Mouse (Mus musculus): ENCODE data around the gene Cryzl1.

The Cryzl1 gene

GRCm38 (mm10) chr16:91688619-91689334, 40.0 kb downstream of the Cryzl1 start, which contains the start of gene Donson:
Gene Donson (minus strand): TSS chr16:91688770.
- DNase-seq (ENCODE audit: low spot score in 2 of 2) = peak; percentile 89 to 93

DNA sequence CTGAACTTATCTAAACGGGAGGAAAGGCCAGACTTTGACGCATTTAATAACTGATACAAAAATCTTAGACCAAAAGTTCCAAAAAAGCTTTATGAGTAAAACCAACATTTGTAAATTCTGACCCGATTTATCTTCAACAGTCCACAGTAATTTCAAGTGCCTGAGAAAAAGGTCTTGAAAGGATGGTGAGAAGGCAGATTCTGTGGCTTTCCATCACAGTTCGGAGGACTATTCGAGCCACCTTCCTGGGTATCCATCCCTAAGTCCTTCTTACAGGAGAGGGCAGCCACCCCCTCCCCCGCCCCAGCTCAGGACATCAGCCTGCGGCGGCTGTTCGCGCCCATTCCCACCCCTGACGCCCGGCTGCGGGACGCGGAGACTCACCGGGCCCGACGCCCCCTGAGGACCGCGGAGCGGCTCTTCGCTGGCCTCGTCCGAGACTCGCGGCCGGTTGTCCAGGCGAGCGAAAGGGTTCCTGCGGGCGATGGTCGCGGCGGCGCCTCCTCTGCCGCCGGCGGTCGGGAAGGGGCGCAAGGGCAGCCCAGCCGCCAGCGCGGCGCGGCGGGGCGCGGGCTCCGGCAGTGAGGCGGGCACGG, 40.7 kb downstream of the Cryzl1 start:
- no peak for DNase-seq (ENCODE audit: low spot score in 2 of 2)

DNA sequence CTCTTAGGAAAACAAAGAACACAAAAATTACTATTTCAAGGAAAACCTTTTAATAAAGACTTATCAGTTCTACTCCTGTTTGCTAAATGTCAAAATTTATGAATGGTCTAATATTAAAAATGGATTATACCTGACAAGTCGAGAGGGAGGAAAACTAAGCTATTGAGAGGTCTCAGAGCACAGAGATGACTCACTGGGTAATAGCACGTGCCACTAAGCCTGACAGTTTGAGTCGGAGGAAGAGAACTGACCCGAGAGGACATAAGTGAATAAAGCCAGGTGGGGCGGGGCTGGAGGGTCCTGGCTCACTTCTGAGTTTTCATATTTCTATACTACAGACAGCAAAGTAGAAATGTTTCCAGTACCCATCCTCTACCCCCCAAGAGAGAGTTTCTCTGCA, 42.4 kb downstream of the Cryzl1 start:
- DNase-seq (ENCODE audit: low spot score in 2 of 2) = no peak

DNA sequence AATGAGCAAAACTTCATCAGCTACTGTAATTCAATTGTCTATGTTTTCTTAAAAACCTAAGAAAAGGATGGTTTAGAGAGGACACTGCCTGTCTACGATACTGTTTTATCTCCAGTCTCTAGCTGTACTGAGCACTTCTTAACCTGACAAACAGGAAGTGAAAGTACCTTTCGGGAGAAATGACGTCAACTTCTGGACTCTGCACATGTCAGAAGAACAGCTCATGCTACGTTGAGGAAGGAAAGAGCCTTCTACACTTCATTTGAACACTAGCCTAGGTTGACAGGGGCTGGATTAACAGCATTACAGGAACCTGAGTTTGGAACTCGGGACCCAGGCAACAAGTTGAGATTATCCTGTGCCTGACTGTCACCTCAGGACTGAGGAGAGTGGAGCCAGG, 43.2 kb downstream of the Cryzl1 start:
- no peak for DNase-seq (ENCODE audit: low spot score in 2 of 2)

DNA sequence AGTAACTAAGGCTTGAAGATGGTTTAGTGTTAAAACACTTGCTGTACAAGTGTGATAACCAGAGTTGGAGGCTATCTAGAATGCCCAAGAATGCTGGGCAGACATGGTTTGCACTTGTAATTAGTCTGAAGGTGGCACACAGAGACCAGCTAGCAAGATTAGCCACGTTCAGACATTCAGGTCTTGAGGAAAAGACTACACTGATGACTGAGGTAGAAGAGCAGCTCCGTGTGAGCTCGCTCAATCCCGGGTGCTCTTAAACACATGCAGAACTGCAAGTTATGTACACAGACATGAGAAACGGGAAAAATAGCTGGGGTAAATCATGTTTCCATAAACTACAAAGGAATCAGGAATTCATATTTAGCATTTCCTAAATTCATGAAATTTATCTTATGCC, 48.1 kb downstream of the Cryzl1 start:
- DNase-seq (ENCODE audit: low spot score in 2 of 2) = no peak

DNA sequence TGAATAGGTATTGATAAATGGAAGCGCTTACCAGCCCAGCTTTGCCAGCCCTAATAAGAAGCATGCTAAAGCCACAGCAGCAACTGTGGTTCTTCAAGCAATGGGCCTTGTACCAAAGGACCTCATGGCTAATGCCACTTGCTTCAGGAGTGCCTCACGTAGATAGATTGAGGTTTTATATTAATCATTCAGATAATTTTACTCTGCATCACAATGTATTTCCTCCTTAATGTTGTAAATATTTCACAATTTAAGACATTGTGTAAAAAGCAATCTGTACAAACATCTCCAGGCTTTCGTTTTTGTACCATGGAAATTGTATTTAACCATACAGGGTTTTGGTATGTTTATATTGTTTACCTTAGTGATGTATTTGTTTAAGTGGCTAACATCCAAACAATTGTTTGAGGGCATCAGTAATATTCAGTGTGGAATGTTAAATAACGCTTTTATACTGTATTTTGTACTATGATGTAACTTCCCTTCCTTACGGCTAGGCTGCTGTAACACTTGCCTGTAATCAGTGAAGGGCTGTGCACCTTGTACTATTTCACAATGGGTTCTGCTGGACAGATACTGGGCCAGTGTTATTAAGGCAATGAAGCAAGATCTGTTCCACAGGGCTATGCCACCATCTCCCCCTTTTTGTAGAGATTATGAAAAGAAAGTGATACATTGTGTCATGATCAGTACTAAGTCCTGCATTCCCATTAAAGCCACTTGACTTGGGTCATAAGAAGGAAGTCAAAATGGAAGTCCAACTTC, 50.4 kb downstream of the Cryzl1 start:
- DNase-seq (ENCODE audit: low spot score in 2 of 2) = no peak

DNA sequence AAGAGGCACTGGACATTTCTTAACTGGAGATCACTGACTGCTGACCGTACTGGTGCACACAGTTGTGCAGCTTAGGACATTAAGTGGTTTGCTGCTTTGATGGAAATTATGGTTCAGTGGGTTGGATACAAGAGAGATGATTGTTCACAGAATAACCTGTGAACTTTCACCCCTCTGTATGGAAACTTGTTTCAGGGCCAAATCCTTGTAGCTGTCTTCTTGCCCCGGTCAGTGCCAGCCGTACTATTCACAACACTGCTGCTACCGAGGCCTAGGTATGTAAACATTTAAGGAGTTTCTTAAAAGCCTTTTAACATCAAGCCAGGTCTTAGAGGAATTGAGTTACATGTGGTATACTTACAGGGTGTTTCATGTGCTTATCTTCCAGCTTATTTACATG, 54.3 kb downstream of the Cryzl1 start:
- no peak for DNase-seq (ENCODE audit: low spot score in 2 of 2)

GRCm38 (mm10) chr16:91663795-91664194, 65.0 kb downstream of the Cryzl1 start:
- DNase-seq (ENCODE audit: low spot score in 2 of 2) = no peak

DNA sequence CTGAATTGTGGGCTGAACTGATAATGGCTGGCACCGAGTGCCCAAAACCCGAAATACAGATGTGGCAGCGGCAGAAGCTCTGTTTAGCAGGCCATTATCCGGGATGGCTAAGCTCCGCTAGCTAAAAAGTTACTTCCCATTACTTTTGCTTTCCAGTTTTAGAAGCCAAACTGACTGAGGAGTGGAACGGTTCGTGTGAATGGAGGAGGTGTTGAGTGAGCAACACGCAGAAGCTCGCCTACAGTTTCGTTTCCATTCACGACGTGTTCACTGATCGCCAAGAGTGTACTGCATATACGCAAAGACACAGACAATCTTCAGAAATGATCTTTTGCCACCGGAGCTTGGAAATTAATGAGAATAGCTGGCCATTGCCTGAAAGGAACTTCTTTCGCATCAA, 66.4 kb downstream of the Cryzl1 start:
- no peak for DNase-seq (ENCODE audit: low spot score in 2 of 2)

DNA sequence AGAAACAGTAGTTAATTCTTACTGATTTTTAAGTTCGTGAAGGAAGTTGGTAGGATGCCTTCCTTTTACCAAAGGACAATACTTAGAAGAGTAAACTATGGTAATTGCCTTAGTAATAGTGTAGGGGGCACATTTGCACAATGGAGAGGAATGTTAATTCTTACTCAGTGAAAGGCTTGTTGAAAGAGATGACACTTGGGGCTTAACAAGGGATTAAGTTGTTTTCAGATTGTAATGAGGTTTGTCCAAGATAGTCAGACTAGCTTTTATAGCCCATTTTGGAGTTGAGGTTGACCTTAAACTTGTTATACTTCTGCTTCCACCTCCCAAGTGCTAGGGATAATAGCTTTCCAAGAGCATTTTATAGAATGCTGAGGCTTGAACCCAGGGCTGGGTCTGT, 67.4 kb downstream of the Cryzl1 start:
- no peak for DNase-seq (ENCODE audit: low spot score in 2 of 2)

DNA sequence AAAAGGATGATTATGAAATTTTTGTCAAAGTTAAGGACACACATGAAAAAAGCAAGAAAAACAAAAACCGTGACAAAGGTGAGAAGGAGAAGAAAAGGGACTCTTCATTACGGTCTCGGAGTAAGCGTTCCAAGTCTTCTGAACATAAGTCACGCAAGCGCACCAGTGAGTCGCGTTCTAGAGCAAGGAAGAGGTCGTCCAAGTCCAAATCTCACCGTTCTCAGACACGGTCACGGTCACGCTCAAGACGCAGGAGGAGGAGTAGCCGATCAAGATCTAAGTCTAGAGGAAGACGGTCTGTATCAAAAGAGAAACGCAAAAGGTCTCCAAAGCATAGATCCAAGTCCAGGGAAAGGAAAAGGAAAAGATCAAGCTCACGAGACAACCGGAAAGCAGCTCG, 69.0 kb downstream of the Cryzl1 start:
- DNase-seq (ENCODE audit: low spot score in 2 of 2) = no peak

- DNase-seq (ENCODE audit: low spot score in 2 of 2) = no peak
Measured at GRCm38 (mm10) chr16:91658471-91658870, 70.3 kb downstream of the Cryzl1 start.

DNA sequence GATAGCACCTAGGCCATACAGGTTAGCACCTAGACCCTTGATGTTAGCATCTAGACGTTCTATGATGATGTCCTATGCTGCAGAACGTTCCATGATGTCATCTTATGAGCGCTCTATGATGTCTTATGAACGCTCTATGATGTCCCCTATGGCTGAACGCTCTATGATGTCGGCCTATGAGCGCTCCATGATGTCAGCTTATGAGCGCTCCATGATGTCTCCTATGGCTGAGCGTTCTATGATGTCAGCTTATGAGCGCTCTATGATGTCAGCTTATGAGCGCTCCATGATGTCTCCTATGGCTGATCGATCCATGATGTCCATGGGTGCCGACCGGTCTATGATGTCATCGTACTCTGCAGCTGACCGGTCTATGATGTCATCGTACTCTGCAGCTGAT, 71.5 kb downstream of the Cryzl1 start:
- no peak for DNase-seq (ENCODE audit: low spot score in 2 of 2)

DNA sequence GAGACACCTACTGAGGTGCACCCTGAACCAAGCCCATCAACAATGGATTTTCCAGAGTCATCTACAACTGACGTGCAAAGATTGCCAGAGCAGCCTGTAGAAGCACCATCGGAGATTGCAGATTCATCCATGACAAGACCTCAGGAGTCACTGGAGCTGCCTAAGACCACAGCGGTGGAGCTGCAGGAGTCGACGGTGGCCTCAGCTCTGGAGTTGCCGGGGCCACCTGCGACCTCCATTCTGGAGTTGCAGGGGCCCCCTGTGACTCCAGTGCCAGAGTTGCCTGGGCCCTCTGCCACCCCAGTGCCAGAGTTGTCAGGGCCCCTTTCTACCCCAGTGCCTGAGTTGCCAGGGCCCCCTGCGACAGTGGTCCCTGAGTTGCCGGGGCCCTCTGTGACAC, 73.5 kb downstream of the Cryzl1 start:
- no peak for DNase-seq (ENCODE audit: low spot score in 2 of 2)

DNA sequence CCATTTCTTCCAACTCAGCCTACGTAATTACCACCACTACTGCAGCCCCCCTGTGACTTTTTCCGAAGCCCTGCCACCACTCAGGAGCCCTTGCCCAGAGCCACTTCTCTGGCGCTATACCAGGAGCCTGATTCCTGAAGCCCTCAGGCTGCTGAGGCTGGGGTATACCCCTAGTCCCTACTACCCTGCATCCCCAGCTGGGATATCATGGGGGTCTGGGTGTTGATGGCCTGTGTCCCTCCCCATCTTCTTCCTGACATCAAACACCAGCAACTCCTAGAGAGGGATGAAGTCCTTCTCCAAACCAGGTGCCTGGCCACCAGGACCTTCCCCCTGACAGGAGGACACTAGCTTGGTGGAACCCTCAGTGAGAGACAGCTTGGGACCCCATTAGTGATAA, 76.6 kb downstream of the Cryzl1 start:
- DNase-seq (ENCODE audit: low spot score in 2 of 2) = no peak

DNA sequence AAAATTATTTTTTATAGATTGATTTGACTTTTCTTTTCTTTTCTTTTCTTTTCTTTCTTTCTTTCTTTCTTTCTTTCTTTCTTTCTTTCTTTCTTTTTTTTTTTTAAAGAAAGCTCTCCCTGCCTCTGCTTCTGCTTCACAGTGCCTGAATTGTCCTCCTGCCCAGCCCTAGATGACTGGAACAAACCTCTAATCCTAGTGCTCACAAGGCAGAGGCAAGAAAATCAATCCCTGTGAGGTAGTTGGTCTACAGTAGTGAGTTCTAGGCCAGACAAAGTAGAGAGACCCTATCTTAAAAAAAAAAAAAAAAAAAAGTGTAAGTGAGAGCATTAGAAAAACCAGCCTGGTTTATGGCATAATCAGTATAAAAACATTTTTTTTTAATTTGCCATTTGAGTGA, 79.0 kb downstream of the Cryzl1 start:
- no peak for DNase-seq (ENCODE audit: low spot score in 2 of 2)

DNA sequence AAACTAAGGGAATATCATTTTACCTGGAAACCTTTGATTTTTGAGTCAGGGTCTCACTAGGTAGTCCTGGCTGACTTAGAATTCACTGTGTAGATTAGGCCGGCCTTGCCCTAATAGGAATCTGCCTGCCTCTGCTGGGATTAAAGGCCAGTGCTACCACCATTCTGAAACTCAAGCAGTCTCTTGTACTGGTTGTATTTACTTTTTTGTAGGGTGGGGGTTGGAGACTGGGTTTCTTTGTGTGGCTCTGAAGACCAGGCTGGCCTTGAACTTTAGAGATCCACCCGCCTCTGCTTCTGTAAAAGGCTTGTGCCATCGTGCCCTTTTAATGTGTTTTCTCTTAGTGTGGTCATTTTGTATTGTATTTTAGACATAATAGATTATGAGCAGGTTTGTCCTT, 79.5 kb downstream of the Cryzl1 start:
- no peak for DNase-seq (ENCODE audit: low spot score in 2 of 2)

- DNase-seq (ENCODE audit: low spot score in 2 of 2) = peak; percentile 48 to 69
Measured at GRCm38 (mm10) chr16:91648220-91648550, 80.6 kb downstream of the Cryzl1 start.

- DNase-seq (ENCODE audit: low spot score in 2 of 2) = peak; percentile 95 to 98
Measured at GRCm38 (mm10) chr16:91647461-91648219, 81.1 kb downstream of the Cryzl1 start, which contains the start of gene Son. Gene Son (plus strand): TSS chr16:91647506.

DNA sequence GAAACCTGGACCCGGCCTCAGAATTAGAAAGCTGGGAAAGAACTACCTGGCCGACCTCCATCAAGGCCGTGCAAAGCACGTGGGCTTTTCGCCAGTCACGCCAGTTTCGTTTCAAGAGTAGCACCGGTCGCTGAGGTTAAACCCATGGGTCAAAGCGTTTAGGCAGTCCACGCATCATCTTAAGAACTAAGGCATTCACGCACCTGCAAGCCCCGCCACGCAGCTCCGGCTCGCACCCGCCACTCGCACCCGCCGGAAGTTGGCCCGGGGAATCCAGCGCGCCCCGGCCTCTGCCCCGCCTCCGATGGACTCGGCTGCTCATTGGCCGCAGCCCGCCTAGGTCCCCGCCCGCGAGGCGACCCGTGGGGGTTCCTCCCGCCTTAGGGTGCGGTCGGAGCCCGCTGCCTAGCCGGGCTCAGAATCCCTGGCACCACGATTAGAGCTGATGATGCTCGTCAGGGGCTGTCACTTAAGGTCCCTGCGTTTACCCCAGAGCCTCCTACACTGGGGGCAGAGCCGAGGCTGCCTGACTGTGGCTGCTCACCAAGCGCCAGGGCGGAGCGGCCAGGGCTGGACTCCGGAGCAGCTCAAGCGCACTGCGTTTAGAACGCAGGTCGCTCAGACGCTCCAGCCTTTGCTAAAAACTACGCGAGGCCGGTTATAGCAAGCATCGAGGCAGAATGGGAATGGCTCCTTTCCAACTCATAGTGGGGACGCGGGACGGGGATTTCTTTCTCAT, 81.9 kb downstream of the Cryzl1 start, which contains the start of gene Gart:
Gene Gart, minus strand, starts transcription at position 272 of the 739 bp plus-strand sequence.
- DNase-seq (ENCODE audit: low spot score in 2 of 2) = peak; percentile 88 to 92

DNA sequence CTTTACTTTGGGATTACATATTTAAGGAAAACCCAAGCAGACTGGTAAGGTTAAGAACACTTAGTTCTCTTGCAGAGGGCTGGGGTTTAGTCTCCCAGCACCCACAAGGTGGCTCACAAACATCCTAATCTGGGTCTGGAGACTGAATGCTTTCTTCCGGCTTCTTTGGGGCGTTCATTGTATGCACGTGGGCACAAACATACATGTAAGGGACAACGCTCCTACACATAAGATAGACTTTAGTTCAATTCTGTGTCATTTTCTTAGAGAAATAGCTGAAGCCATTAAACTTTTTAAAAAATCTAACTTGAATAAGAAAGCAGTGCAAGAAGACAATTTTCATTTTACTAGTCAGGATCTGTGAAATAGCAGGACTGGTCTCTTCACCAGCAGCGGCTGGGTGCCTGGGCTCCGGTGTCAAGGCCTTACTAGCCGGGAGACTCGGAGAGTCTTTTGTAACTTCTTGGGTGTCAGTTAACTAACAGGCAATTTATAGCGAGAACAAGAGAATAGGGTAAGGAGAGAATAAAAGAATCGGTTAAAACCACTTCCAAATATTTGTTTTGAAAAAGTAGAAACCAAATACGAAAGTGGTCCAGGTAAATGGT, 82.7 kb downstream of the Cryzl1 start:
- no peak for DNase-seq (ENCODE audit: low spot score in 2 of 2)

All from frontal cortex, postnatal 10 days (tissue).